Mouse (Mus musculus): ENCODE results near the gene Atp9a. TPM values are rescaled to one million over a fixed set of nuclear protein-coding genes. Genes with fewer than 3 reads are reported as not detected.

The Atp9a gene
- total RNA-seq, 1 experiment, result 41.5 TPM

GRCm38 (mm10) chr2:168671724-168672123 is 70.5 kb downstream of the Atp9a start:
- Histone ChIP-seq H3K9ac (ENCODE audit: insufficient read depth, low read depth, low read length, poor library complexity, severe bottlenecking) (no peak overlapping the region), H3K36me3 (ENCODE audit: control insufficient read depth, insufficient read depth, low read length, poor library complexity, severe bottlenecking) (peaks cover 6% of the 10 kb centered on the region; the same call in 1 of the 2 replicates), H3K4me1 (ENCODE audit: control insufficient read depth in 2 of 2, insufficient read depth in 2 of 2, low read length in 2 of 2, poor library complexity in 1 of 2) (peaks cover 2 to 7% of the 10 kb centered on the region in 2 experiments; a peak in 1 of 4 replicates), H3K9me3 (ENCODE audit: control insufficient read depth, insufficient read depth, low read depth, low read length) (no peaks in the 10 kb centered on the region), H3K4me3 (ENCODE audit: insufficient read depth in 1 of 2, low read depth in 1 of 2, low read length in 2 of 2, poor library complexity in 1 of 2, severe bottlenecking in 1 of 2) (no peak overlapping the region), H3K27ac (ENCODE audit: insufficient read depth, low read depth, low read length, poor library complexity, severe bottlenecking) (no peak overlapping the region)
- no peak for TF ChIP-seq ZNF384 (IDR thresholded peaks at IDR 0.05; ENCODE audit: low read depth, low read length)
- in situ Hi-C loops (cut with MboI; ENCODE audit: low sequenced_read_pairs in 2 of 2, unreplicated experiment in 2 of 2), result no loop called here
- no peak for DNase-seq (ENCODE audit: low read depth, low spot score)

DNA sequence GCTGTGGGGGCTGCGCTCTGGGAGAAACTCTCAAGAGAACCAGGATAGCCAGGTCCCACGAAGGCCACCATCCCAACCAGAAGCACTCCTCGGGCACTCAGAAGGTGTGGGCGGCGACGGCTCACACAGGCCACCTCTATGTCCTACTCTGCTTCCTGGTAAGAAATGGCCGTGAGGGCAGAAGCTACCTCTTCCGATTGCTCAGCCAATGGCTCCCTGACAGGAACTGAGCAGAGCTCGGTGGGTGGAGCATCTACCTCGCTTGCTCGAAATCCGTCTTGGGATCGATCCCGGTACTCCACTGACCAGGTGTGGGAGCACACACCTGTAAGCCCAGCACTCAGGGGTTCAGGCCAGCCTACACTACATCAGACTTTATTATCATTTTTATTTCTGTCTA is 72.0 kb downstream of the Atp9a start:
- in situ Hi-C loops (cut with MboI; ENCODE audit: low sequenced_read_pairs in 2 of 2, unreplicated experiment in 2 of 2), result no loop called here
- no peaks in the 10 kb centered on the region for H3K9me3 ChIP-seq (ENCODE audit: control insufficient read depth, insufficient read depth, low read depth, low read length)
- no peak for DNase-seq (ENCODE audit: low read depth, low spot score)
- peaks cover 2 to 7% of the 10 kb centered on the region in 2 experiments; a peak in 1 of 4 replicates for H3K4me1 ChIP-seq (ENCODE audit: control insufficient read depth in 2 of 2, insufficient read depth in 2 of 2, low read length in 2 of 2, poor library complexity in 1 of 2)
- peaks cover 6% of the 10 kb centered on the region; the same call in 1 of the 2 replicates for H3K36me3 ChIP-seq (ENCODE audit: control insufficient read depth, insufficient read depth, low read length, poor library complexity, severe bottlenecking)
- peak overlapping the region; percentile 72 for H3K9ac ChIP-seq (ENCODE audit: insufficient read depth, low read depth, low read length, poor library complexity, severe bottlenecking)
- peak overlapping the region; percentile 53 to 60 for H3K4me3 ChIP-seq (ENCODE audit: insufficient read depth in 1 of 2, low read depth in 1 of 2, low read length in 2 of 2, poor library complexity in 1 of 2, severe bottlenecking in 1 of 2)
- TF ChIP-seq ZNF384 (IDR thresholded peaks at IDR 0.05; ENCODE audit: low read depth, low read length), result no peak
- TF ChIP-seq MAFK (IDR thresholded peaks at IDR 0.05; ENCODE audit: insufficient read depth, low read depth, low read length), result no peak
- TF ChIP-seq ZC3H11A (IDR thresholded peaks at IDR 0.05; ENCODE audit: borderline replicate concordance, low read depth, low read length), result no peak
- no peak for TF ChIP-seq HCFC1 (IDR thresholded peaks at IDR 0.05; ENCODE audit: borderline replicate concordance, insufficient read depth, low read length)
- TF ChIP-seq CHD2 (IDR thresholded peaks at IDR 0.05; ENCODE audit: low read depth, low read length), result no peak
- no peak overlapping the region for H3K27ac ChIP-seq (ENCODE audit: insufficient read depth, low read depth, low read length, poor library complexity, severe bottlenecking)

DNA sequence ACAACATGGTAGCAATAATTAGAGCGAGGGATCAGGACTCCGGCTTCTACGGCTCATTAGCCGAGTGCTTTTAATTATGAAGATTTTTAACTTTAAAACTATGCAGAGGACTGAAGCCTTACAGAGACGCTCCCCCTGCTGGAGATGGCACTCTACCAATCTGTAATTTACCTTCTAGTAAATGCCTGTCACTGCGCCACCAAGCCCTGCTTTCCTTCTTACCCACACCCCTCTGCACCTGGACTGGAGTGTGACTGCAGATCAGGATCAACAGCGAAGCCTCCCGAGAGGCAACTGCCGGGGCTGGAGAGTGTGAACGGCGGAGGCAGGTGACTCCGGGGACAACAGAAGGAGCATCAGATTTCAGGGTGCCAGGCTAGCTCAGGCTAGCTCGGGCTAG is 72.4 kb downstream of the Atp9a start:
- H3K4me3 ChIP-seq (ENCODE audit: insufficient read depth in 1 of 2, low read depth in 1 of 2, low read length in 2 of 2, poor library complexity in 1 of 2, severe bottlenecking in 1 of 2), result peak overlapping the region; percentile 53 to 60
- peak overlapping the region; percentile 72 for H3K9ac ChIP-seq (ENCODE audit: insufficient read depth, low read depth, low read length, poor library complexity, severe bottlenecking)
- H3K4me1 ChIP-seq (ENCODE audit: control insufficient read depth in 2 of 2, insufficient read depth in 2 of 2, low read length in 2 of 2, poor library complexity in 1 of 2), result peaks cover 2 to 6% of the 10 kb centered on the region in 2 experiments; a peak in 1 of 4 replicates
- DNase-seq (ENCODE audit: low read depth, low spot score), result no peak
- H3K27ac ChIP-seq (ENCODE audit: insufficient read depth, low read depth, low read length, poor library complexity, severe bottlenecking), result peak overlapping the region; percentile 10; the same call in 1 of the 2 replicates
- H3K9me3 ChIP-seq (ENCODE audit: control insufficient read depth, insufficient read depth, low read depth, low read length), result no peaks in the 10 kb centered on the region
- peaks cover 6% of the 10 kb centered on the region; the same call in 1 of the 2 replicates for H3K36me3 ChIP-seq (ENCODE audit: control insufficient read depth, insufficient read depth, low read length, poor library complexity, severe bottlenecking)
- TF ChIP-seq CHD2 (IDR thresholded peaks at IDR 0.05; ENCODE audit: low read depth, low read length) (no peak), ZNF384 (IDR thresholded peaks at IDR 0.05; ENCODE audit: low read depth, low read length) (no peak), ZC3H11A (IDR thresholded peaks at IDR 0.05; ENCODE audit: borderline replicate concordance, low read depth, low read length) (no peak), HCFC1 (IDR thresholded peaks at IDR 0.05; ENCODE audit: borderline replicate concordance, insufficient read depth, low read length) (no peak), MAFK (IDR thresholded peaks at IDR 0.05; ENCODE audit: insufficient read depth, low read depth, low read length) (no peak)
- in situ Hi-C loops (cut with MboI; ENCODE audit: low sequenced_read_pairs in 2 of 2, unreplicated experiment in 2 of 2), result no loop called here

- H3K4me1 ChIP-seq (ENCODE audit: control insufficient read depth in 2 of 2, insufficient read depth in 2 of 2, low read length in 2 of 2, poor library complexity in 1 of 2), result peaks cover 2 to 5% of the 10 kb centered on the region in 2 experiments; a peak in 1 of 4 replicates
- no peak overlapping the region for H3K27ac ChIP-seq (ENCODE audit: insufficient read depth, low read depth, low read length, poor library complexity, severe bottlenecking)
- no peak overlapping the region for H3K9ac ChIP-seq (ENCODE audit: insufficient read depth, low read depth, low read length, poor library complexity, severe bottlenecking)
- in situ Hi-C loops (cut with MboI; ENCODE audit: low sequenced_read_pairs in 2 of 2, unreplicated experiment in 2 of 2), result no loop called here
- DNase-seq (ENCODE audit: low read depth, low spot score), result no peak
- H3K36me3 ChIP-seq (ENCODE audit: control insufficient read depth, insufficient read depth, low read length, poor library complexity, severe bottlenecking), result peaks cover 6% of the 10 kb centered on the region; the same call in 1 of the 2 replicates
- no peaks in the 10 kb centered on the region for H3K9me3 ChIP-seq (ENCODE audit: control insufficient read depth, insufficient read depth, low read depth, low read length)
- no peak for TF ChIP-seq HCFC1 (IDR thresholded peaks at IDR 0.05; ENCODE audit: borderline replicate concordance, insufficient read depth, low read length)
- no peak for TF ChIP-seq ZNF384 (IDR thresholded peaks at IDR 0.05; ENCODE audit: low read depth, low read length)
- no peak for TF ChIP-seq MAFK (IDR thresholded peaks at IDR 0.05; ENCODE audit: insufficient read depth, low read depth, low read length)
- TF ChIP-seq CHD2 (IDR thresholded peaks at IDR 0.05; ENCODE audit: low read depth, low read length), result no peak
- TF ChIP-seq ZC3H11A (IDR thresholded peaks at IDR 0.05; ENCODE audit: borderline replicate concordance, low read depth, low read length), result no peak
- no peak overlapping the region for H3K4me3 ChIP-seq (ENCODE audit: insufficient read depth in 1 of 2, low read depth in 1 of 2, low read length in 2 of 2, poor library complexity in 1 of 2, severe bottlenecking in 1 of 2)
These were observed 74.5 kb downstream of the Atp9a start for GRCm38 (mm10) chr2:168667745-168668144.

DNA sequence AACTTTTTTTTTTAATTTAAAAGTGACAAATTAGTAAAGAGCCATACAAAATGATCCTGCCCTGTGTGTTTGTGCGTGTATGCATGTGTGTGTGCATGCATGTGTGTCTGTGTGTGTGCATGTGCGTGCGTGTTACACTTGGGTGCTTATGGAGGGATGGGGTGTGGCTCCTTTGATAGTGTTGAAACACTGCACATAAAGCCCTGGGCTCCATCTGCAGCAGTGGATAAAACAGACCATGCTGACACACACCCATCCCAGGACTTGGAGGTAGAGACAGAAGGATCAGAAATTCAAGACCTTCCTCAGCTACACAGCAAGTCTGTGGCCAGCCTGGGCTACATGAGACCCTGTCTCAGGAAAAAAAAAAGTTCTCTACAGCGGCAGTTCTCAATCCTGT is 76.5 kb downstream of the Atp9a start:
- no peaks in the 10 kb centered on the region for H3K36me3 ChIP-seq (ENCODE audit: control insufficient read depth, insufficient read depth, low read length, poor library complexity, severe bottlenecking)
- H3K4me1 ChIP-seq (ENCODE audit: control insufficient read depth in 2 of 2, insufficient read depth in 2 of 2, low read length in 2 of 2, poor library complexity in 1 of 2), result peaks cover under 1 to 9% of the 10 kb centered on the region in 2 experiments; a peak in 1 of 4 replicates
- H3K4me3 ChIP-seq (ENCODE audit: insufficient read depth in 1 of 2, low read depth in 1 of 2, low read length in 2 of 2, poor library complexity in 1 of 2, severe bottlenecking in 1 of 2), result no peak overlapping the region
- no peaks in the 10 kb centered on the region for H3K9me3 ChIP-seq (ENCODE audit: control insufficient read depth, insufficient read depth, low read depth, low read length)
- H3K9ac ChIP-seq (ENCODE audit: insufficient read depth, low read depth, low read length, poor library complexity, severe bottlenecking), result no peak overlapping the region
- TF ChIP-seq ZNF384 (IDR thresholded peaks at IDR 0.05; ENCODE audit: low read depth, low read length), result no peak
- TF ChIP-seq HCFC1 (IDR thresholded peaks at IDR 0.05; ENCODE audit: borderline replicate concordance, insufficient read depth, low read length), result no peak
- TF ChIP-seq CHD2 (IDR thresholded peaks at IDR 0.05; ENCODE audit: low read depth, low read length), result no peak
- no peak for TF ChIP-seq ZC3H11A (IDR thresholded peaks at IDR 0.05; ENCODE audit: borderline replicate concordance, low read depth, low read length)
- TF ChIP-seq MAFK (IDR thresholded peaks at IDR 0.05; ENCODE audit: insufficient read depth, low read depth, low read length), result no peak
- DNase-seq (ENCODE audit: low read depth, low spot score), result no peak
- H3K27ac ChIP-seq (ENCODE audit: insufficient read depth, low read depth, low read length, poor library complexity, severe bottlenecking), result no peak overlapping the region
- in situ Hi-C loops (cut with MboI; ENCODE audit: low sequenced_read_pairs in 2 of 2, unreplicated experiment in 2 of 2), result no loop called here
